9 mouse cellular contexts compared by ENCODE assay signal in the genomic region with DNA sequence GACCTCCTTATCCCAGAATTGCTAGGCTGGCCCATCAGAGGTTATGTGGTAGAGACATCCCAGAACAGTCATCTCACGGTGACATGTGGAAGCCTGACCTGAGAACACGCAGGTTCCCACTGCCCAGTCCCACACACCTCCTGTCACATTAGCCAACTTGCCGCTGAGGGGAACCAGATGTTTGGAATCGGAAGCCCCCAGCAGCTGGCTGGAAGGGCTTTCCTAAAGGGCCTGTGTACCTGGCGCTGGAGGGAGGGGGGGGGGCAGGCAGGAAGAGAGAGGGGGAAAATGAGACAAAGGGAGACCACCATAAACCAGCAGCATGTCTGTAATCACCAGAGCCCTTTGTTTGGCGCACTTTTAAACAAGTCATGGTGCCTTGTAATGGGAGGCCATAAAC. TPM values are rescaled to one million over a fixed set of nuclear protein-coding genes. Genes with fewer than 3 reads are reported as not detected.
DNase-seq lines count a peak whose midpoint lies in the region; ATAC-seq and TF ChIP-seq lines count a peak whose summit lies in the region.
"Had no signal": no experiment of that assay in that cellular context is flagged by ENCODE, and none has a peak within 500 bp of the region (broad histone marks: within the 10 kb centered on the region; RNA-seq: fewer than 3 reads in every experiment).

No protein-coding gene starts in this region.

- H3K36me3 ChIP-seq in CH12.LX (replicated peaks in 1 of 2; ENCODE audit: control insufficient read depth in 1 of 2, insufficient read depth in 1 of 2, low read length in 1 of 2) (no peaks in the 10 kb centered on the region), E14TG2a.4 (ENCODE audit: insufficient read depth, low read length) (no peaks in the 10 kb centered on the region)
- no peaks in the 10 kb centered on the region for H3K36me3 ChIP-seq in hindbrain, embryonic 11.5 days (ENCODE audit: control insufficient read depth, insufficient read depth, low read length)
- H3K36me3 ChIP-seq in liver, embryonic 16.5 days (ENCODE audit: control insufficient read depth, insufficient read depth) = no peaks in the 10 kb centered on the region

- H3K4me2 ChIP-seq in CH12.LX (ENCODE audit: insufficient read depth, low read depth, poor library complexity, severe bottlenecking) = peak overlapping the region; percentile 93
- H3K4me2 ChIP-seq in hindbrain, embryonic 11.5 days (replicated peaks; ENCODE audit: low read depth, low read length) = peak overlapping the region; percentile 34; the same call in 1 of the 2 replicates
- H3K4me2 ChIP-seq in liver, embryonic 16.5 days (ENCODE audit: low read depth, low read length) = peak overlapping the region; percentile 39; the same call in 1 of the 2 replicates

- TF ChIP-seq RAD21 in CH12.LX (IDR thresholded peaks at IDR 0.05; ENCODE audit: low read depth, low read length) = no peak

- H3K4me3 ChIP-seq in CH12.LX (replicated peaks in 1 of 3; ENCODE audit: low read depth in 2 of 3, low read length in 2 of 3, poor library complexity in 1 of 3) = no peak overlapping the region
- H3K4me3 ChIP-seq in E14TG2a.4 (replicated peaks; ENCODE audit: low read length) = peak overlapping the region; percentile 61
- peak overlapping the region; percentile 17; the same call in 1 of the 2 replicates for H3K4me3 ChIP-seq in hindbrain, embryonic 11.5 days (ENCODE audit: low read depth, low read length)
- H3K4me3 ChIP-seq in liver, embryonic 16.5 days (ENCODE audit: low read depth, low read length) = no peak overlapping the region

- TF ChIP-seq CTCF in CH12.LX (conservative IDR thresholded peaks at IDR 0.05 in 1 of 2, IDR thresholded peaks at IDR 0.05 in 1 of 2; ENCODE audit: low read depth in 2 of 2, low read length in 2 of 2) (no peak), E14TG2a.4 (conservative IDR thresholded peaks at IDR 0.05; ENCODE audit: low read length) (no peak)

- 27% methylated on average over 6 of the region's 6 CpGs for WGBS in hindbrain, embryonic 11.5 days
- 29% methylated on average over 6 of the region's 6 CpGs for WGBS in liver, embryonic 16.5 days (ENCODE audit: insufficient replicate concordance)

- TF ChIP-seq POLR2A in CH12.LX (IDR thresholded peaks at IDR 0.05; ENCODE audit: low read depth, low read length) = no peak

- no peak for ATAC-seq in hindbrain, embryonic 11.5 days (ENCODE audit: low FRiP score)
- no peak for ATAC-seq in liver, embryonic 16.5 days (ENCODE audit: low read depth)
- no peak for ATAC-seq in megakaryocyte, adult 5-6 weeks (ENCODE audit: poor library complexity, severe bottlenecking)
- ATAC-seq in inflammation-experienced regulatory T-cells, adult 6 months = no peak

- dilution Hi-C loops in CH12.LX (cut with MboI; ENCODE audit: extremely low pct_ligation_motif_present, extremely low pct_unique_long_range_greater_than_20kb, low sequenced_read_pairs) = no loop called here

- no peak overlapping the region for H3K27ac ChIP-seq in CH12.LX (ENCODE audit: insufficient read depth, low read depth)
- no peak overlapping the region for H3K27ac ChIP-seq in hindbrain, embryonic 11.5 days (ENCODE audit: low read depth, low read length)
- H3K27ac ChIP-seq in liver, embryonic 16.5 days (ENCODE audit: low read length) = no peak overlapping the region

- H3K9me3 ChIP-seq in CH12.LX (replicated peaks; ENCODE audit: low read length) (no peaks in the 10 kb centered on the region), E14TG2a.4 (ENCODE audit: low read length) (no peaks in the 10 kb centered on the region)
- H3K9me3 ChIP-seq in hindbrain, embryonic 11.5 days (ENCODE audit: control insufficient read depth, low read length) = no peaks in the 10 kb centered on the region
- no peaks in the 10 kb centered on the region for H3K9me3 ChIP-seq in liver, embryonic 16.5 days (replicated peaks; ENCODE audit: control insufficient read depth, low read length)

- H3K27me3 ChIP-seq in CH12.LX (replicated peaks) = no peaks in the 10 kb centered on the region
- H3K27me3 ChIP-seq in E14TG2a.4 (ENCODE audit: insufficient read depth, low read length) = no peaks in the 10 kb centered on the region
- no peaks in the 10 kb centered on the region for H3K27me3 ChIP-seq in hindbrain, embryonic 11.5 days (ENCODE audit: control insufficient read depth, insufficient read depth, low read length)
- no peaks in the 10 kb centered on the region for H3K27me3 ChIP-seq in liver, embryonic 16.5 days (ENCODE audit: control insufficient read depth, insufficient read depth, low read depth, low read length)

- in situ Hi-C loops in CH12.LX (cut with MboI; ENCODE audit: low pct_ligation_motif_present, low pct_unique_long_range_greater_than_20kb, low sequenced_read_pairs) = loop anchor here (10.0 kb wide), 1 partner anchor 305 kb away; no protein-coding TSS in a partner anchor

- no peak overlapping the region for H3K9ac ChIP-seq in CH12.LX (ENCODE audit: insufficient read depth, low read depth)
- no peak overlapping the region for H3K9ac ChIP-seq in hindbrain, embryonic 11.5 days (ENCODE audit: low read depth, low read length)
- H3K9ac ChIP-seq in liver, embryonic 16.5 days (ENCODE audit: low read depth, low read length) = no peak overlapping the region

- H3K4me1 ChIP-seq in CH12.LX (ENCODE audit: control insufficient read depth in 1 of 2, insufficient read depth in 2 of 2) = peaks cover 0 to 3% of the 10 kb centered on the region in 2 experiments; a peak in 1 of 4 replicates
- peaks cover 70% of the 10 kb centered on the region for H3K4me1 ChIP-seq in E14TG2a.4 (replicated peaks; ENCODE audit: low read depth, low read length)
- H3K4me1 ChIP-seq in hindbrain, embryonic 11.5 days (replicated peaks; ENCODE audit: control insufficient read depth, insufficient read depth, low read length) = no peaks in the 10 kb centered on the region
- H3K4me1 ChIP-seq in liver, embryonic 16.5 days (ENCODE audit: control insufficient read depth, low read depth, low read length) = no peaks in the 10 kb centered on the region

- H3K79me2 ChIP-seq in CH12.LX (replicated peaks; ENCODE audit: control insufficient read depth, extremely low read depth, insufficient read depth, poor library complexity, severe bottlenecking) = no peaks in the 10 kb centered on the region

- DNase-seq in CH12.LX (ENCODE audit: extremely low read depth) = no peak
- DNase-seq in hindbrain, embryonic 11.5 days (ENCODE audit: low spot score) = peak; percentile 18
- DNase-seq in gastrocnemius, adult 8-10 months (ENCODE audit: low spot score in 2 of 2) = no peak
- DNase-seq: cerebellum, adult 9-10 months; right cerebral cortex, postnatal 25 days had no signal

- no peak for TF ChIP-seq EP300 in CH12.LX (IDR thresholded peaks at IDR 0.05; ENCODE audit: low read length)

TF ChIP-seq in CH12.LX, 34 proteins besides CTCF, POLR2A, EP300 and RAD21:
- TF ChIP-seq JUN (IDR thresholded peaks at IDR 0.05; ENCODE audit: insufficient read depth, low read depth, low read length) (no peak), HCFC1 (IDR thresholded peaks at IDR 0.05; ENCODE audit: low read depth, low read length) (no peak), E2F4 (IDR thresholded peaks at IDR 0.05; ENCODE audit: insufficient replicate concordance, low read depth, low read length) (no peak), MAFK (IDR thresholded peaks at IDR 0.05; ENCODE audit: insufficient replicate concordance, low read length) (no peak), USF2 (conservative IDR thresholded peaks at IDR 0.05; ENCODE audit: low read depth, low read length) (no peak), USF1 (IDR thresholded peaks at IDR 0.05; ENCODE audit: low read depth, low read length) (no peak), BHLHE40 (IDR thresholded peaks at IDR 0.05; ENCODE audit: low read depth, low read length) (no peak), MAZ (IDR thresholded peaks at IDR 0.05; ENCODE audit: low read depth, low read length) (no peak), ZC3H11A (IDR thresholded peaks at IDR 0.05; ENCODE audit: low read depth, low read length) (no peak), MEF2A (IDR thresholded peaks at IDR 0.05; ENCODE audit: borderline replicate concordance, low read depth, low read length) (no peak), CHD2 (IDR thresholded peaks at IDR 0.05; ENCODE audit: low read length) (no peak), NELFE (IDR thresholded peaks at IDR 0.05; ENCODE audit: low read depth, low read length) (no peak), MXI1 (IDR thresholded peaks at IDR 0.05; ENCODE audit: low read depth, low read length) (no peak)

RNA-seq across cellular contexts. Expression of a gene that starts 28.6 kb away (rescaled TPM):
- total RNA-seq in CH12.LX (2012; rRNA removed) (130 and 134 TPM in 2 replicates), CH12.LX (2014; rRNA removed) (110 and 116 TPM in 2 replicates)
- 133 and 134 TPM in 2 replicates for polyA plus RNA-seq in CH12.LX (2012; ENCODE audit: insufficient read length, low read depth)
- polyA plus RNA-seq in hindbrain, embryonic 11.5 days (2014; fragmentation: Nextera tagmentation; extraction: Ambion mirVana) = 106 TPM in 2 replicates
- 42.7 and 46.7 TPM in 2 replicates for polyA plus RNA-seq in liver, embryonic 16.5 days (2015; fragmentation: Nextera tagmentation; extraction: Ambion mirVana)
- total RNA-seq in megakaryocyte, adult 5-6 weeks (2015) = 67.9 and 73.6 TPM in 2 replicates
- total RNA-seq in megakaryocyte, adult 5-6 weeks (2017) = 93.2 and 95.0 TPM in 2 replicates
- 10 to 100 TPM; 26.2 to 31.3 (median 28.5) TPM for total RNA-seq in gastrocnemius, adult 8-10 months (2022)
- 10 to 100 TPM; 13.5 to 44.2 (median 38.2) TPM for polyA plus RNA-seq in inflammation-experienced regulatory T-cells, adult 6 months (2017; shearing (Covaris generic))

RNA-seq across cellular contexts. Expression of a gene that starts 43.7 kb away (rescaled TPM):
- 15.2 and 17.8 TPM in 2 replicates for total RNA-seq in CH12.LX (2012; rRNA removed)
- total RNA-seq in CH12.LX (2014; rRNA removed) = 26.7 TPM in 2 replicates
- 24.3 and 25.6 TPM in 2 replicates for polyA plus RNA-seq in CH12.LX (2012; ENCODE audit: insufficient read length, low read depth)
- 26.1 and 27.0 TPM in 2 replicates for polyA plus RNA-seq in hindbrain, embryonic 11.5 days (2014; fragmentation: Nextera tagmentation; extraction: Ambion mirVana)
- 10.4 and 11.8 TPM in 2 replicates for polyA plus RNA-seq in liver, embryonic 16.5 days (2015; fragmentation: Nextera tagmentation; extraction: Ambion mirVana)
- 7.1 and 8.9 TPM in 2 replicates for total RNA-seq in megakaryocyte, adult 5-6 weeks (2015)
- total RNA-seq in megakaryocyte, adult 5-6 weeks (2017) = 30.7 and 37.1 TPM in 2 replicates
- total RNA-seq in gastrocnemius, adult 8-10 months (2022) = 10 to 100 TPM; 22.4 to 28.6 (median 23.5) TPM
- 10 to 100 TPM; 44.4 to 59.1 (median 50.4) TPM for polyA plus RNA-seq in inflammation-experienced regulatory T-cells, adult 6 months (2017; shearing (Covaris generic))

Comparison
In these comparisons a context has a peak if more than half of its experiments do, and no peak if none do; other contexts are left out.
1. H3K4me2 ChIP-seq: peak in every context shown above with its lines; median percentile 93 in CH12.LX; 39 in liver, embryonic 16.5 days; 34 in hindbrain, embryonic 11.5 days.
2. H3K4me3 ChIP-seq: peak in E14TG2a.4 (single experiment) and hindbrain, embryonic 11.5 days (single experiment); none in CH12.LX (0 of 3) and liver, embryonic 16.5 days (single experiment).